Mouse (Mus musculus) frontal cortex, adult 2 months (tissue): ENCODE measurements around the gene Frk. TPM values are rescaled to one million over a fixed set of nuclear protein-coding genes. Genes with fewer than 3 reads are reported as not detected.
"Not testable (repeated sequence)": the region's sequence is repeated elsewhere in the genome, so short reads cannot be mapped to it uniquely, and the experiment has no call there.

Experiments
- DNase-seq, 2 experiments: peaks; one replicate each; pipeline ENCODE4 v3.0.0; 2022; ENCODE audit warnings: low spot score in 1 of 2; ENCODE audit errors: extremely low spot score in 1 of 2
- polyA plus RNA-seq: library from polyadenylated mRNA; depleted of rRNA; stranded (reverse); fragments of >200 nt; gene quantifications from 2 replicates; pipeline ENCODE4 v1.2.3, GENCODE M21; 2012; rRNA removed

Gene Frk
- polyA plus RNA-seq, result 0.32 and 0.50 TPM in 2 replicates

- DNase-seq, result no peak
Observed at GRCm38 (mm10) chr10:34483297-34484013, at the start of gene Frk. Gene Frk (plus strand): TSS chr10:34483399.

- not testable (repeated sequence) for DNase-seq
Observed at GRCm38 (mm10) chr10:34434191-34434590, 49.0 kb upstream of the Frk start.

- peak in 1 of 2 experiments; percentile 21 for DNase-seq
Observed at GRCm38 (mm10) chr10:34449469-34449868, 33.7 kb upstream of the Frk start.

GRCm38 (mm10) chr10:34461451-34461850, 21.7 kb upstream of the Frk start:
- DNase-seq, result no peak

- DNase-seq, result no peak
Observed at GRCm38 (mm10) chr10:34464321-34464720, 18.9 kb upstream of the Frk start.

GRCm38 (mm10) chr10:34469037-34469436, 14.2 kb upstream of the Frk start:
- no peak for DNase-seq

- no peak for DNase-seq
Observed at GRCm38 (mm10) chr10:34479942-34480455, 3.2 kb upstream of the Frk start.

- no peak for DNase-seq
Observed at GRCm38 (mm10) chr10:34484014-34484411, 814 bp downstream of the Frk start.

GRCm38 (mm10) chr10:34485079-34485478, 1.9 kb downstream of the Frk start:
- no peak for DNase-seq

GRCm38 (mm10) chr10:34507807-34508206, 24.6 kb downstream of the Frk start:
- DNase-seq, result no peak

- no peak for DNase-seq
Observed at GRCm38 (mm10) chr10:34508593-34508992, 25.4 kb downstream of the Frk start.

- no peak for DNase-seq
Observed at GRCm38 (mm10) chr10:34509256-34509655, 26.1 kb downstream of the Frk start.

- DNase-seq, result no peak
Observed at GRCm38 (mm10) chr10:34511192-34511591, 28.0 kb downstream of the Frk start.

GRCm38 (mm10) chr10:34512551-34512950, 29.4 kb downstream of the Frk start:
- DNase-seq, result peak in 1 of 2 experiments; percentile 2

- no peak for DNase-seq
Observed at GRCm38 (mm10) chr10:34525598-34525997, 42.4 kb downstream of the Frk start.

GRCm38 (mm10) chr10:34531766-34532165, 48.6 kb downstream of the Frk start:
- DNase-seq, result no peak

- no peak for DNase-seq
Observed at GRCm38 (mm10) chr10:34532507-34532906, 49.3 kb downstream of the Frk start.

GRCm38 (mm10) chr10:34540687-34541086, 57.5 kb downstream of the Frk start:
- DNase-seq, result no peak

GRCm38 (mm10) chr10:34541717-34542490, 58.7 kb downstream of the Frk start:
- no peak for DNase-seq

- DNase-seq, result no peak
Observed at GRCm38 (mm10) chr10:34550612-34551011, 67.4 kb downstream of the Frk start.

GRCm38 (mm10) chr10:34551636-34552035, 68.4 kb downstream of the Frk start:
- DNase-seq, result no peak
